Mouse (Mus musculus) C2C12 (cell line): ENCODE data around the gene Trim11.

Experiments
- CEBPB ChIP-seq: IDR thresholded peaks from one replicate; pipeline ENCODE4 v1.6.1; 2011; ENCODE audit warnings: low read depth, mild to moderate bottlenecking, control low read depth, moderate library complexity
- CTCF ChIP-seq: IDR thresholded peaks from one replicate; pipeline ENCODE4 v1.5.1; 2011; ENCODE audit not compliant: control insufficient read depth, insufficient read depth, insufficient read length
- FOSL1 ChIP-seq: IDR thresholded peaks from one replicate; pipeline ENCODE4 v1.8.0; 2011; ENCODE audit warnings: mild to moderate bottlenecking, low read length; ENCODE audit not compliant: poor library complexity, insufficient read depth, severe bottlenecking
- MAX ChIP-seq: IDR thresholded peaks from one replicate; pipeline ENCODE4 v1.6.1; 2011; ENCODE audit warnings: mild to moderate bottlenecking, control low read depth
- MYOD1 ChIP-seq: IDR thresholded peaks from one replicate; pipeline ENCODE4 v1.6.1; 2011; ENCODE audit warnings: low read depth; ENCODE audit not compliant: control insufficient read depth, insufficient read length
- MYOG ChIP-seq: IDR thresholded peaks from one replicate; pipeline ENCODE4 v1.6.1; 2011; ENCODE audit not compliant: control insufficient read depth, insufficient read length; ENCODE audit errors: extremely low read depth
- USF1 ChIP-seq: IDR thresholded peaks from one replicate; pipeline ENCODE4 v1.6.1; 2011; ENCODE audit warnings: low read depth, mild to moderate bottlenecking, control low read depth, moderate library complexity

DNA sequence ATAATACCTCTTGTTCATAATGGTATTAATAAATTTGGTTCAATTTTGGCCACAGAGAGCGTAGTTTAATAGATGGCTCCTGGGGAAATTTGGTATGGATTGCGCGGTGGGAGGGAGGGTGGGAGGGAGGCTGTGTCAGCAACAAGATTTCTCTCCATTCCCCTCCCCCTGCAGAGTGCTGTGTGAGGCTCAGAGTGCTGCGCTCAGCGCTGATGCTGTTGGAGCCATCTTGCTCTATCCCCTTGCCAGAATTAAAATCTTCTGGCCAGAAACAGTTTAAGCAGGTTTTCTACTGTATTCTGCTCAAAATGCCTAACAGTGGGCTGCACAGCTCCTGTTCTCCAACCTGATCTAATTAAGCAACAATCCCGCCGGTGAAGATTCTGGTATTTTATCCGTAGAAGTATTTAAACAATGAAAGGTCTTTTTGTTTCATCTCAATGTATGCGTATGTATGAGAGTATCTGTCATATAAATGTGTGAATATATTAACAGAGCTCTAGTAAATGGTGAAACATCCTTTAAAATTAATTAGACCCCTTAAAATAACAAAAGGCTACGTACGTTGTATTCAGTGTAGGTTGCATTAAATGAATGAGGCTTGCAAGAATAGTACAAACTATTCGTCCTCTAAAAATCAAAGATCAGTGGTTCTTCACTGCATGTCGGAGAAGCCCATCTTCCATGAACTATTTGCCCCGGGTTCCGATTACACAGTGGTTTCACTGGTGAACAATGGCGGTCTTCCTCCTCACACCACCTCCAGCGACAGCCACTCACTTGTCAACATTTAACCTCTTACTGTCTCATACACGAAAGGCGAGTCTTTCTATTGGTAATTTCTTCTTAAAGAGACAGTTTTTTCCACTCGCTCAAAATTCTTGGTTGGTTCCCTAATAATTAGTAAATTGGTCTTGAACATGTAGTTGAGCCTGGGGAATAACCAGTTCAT lies 28.1 kb upstream of the Trim11 start:
- TF ChIP-seq MAX = no peak
- TF ChIP-seq CTCF = no peak
- no peak for TF ChIP-seq USF1
- no peak for TF ChIP-seq MYOD1
- TF ChIP-seq MYOG = no peak
- TF ChIP-seq CEBPB = peak; percentile 29
- TF ChIP-seq FOSL1 = no peak
